Mouse (Mus musculus) stomach, embryonic 14.5 days (tissue): ENCODE results near the gene Opn1mw. TPM values are rescaled to one million over a fixed set of nuclear protein-coding genes. Genes with fewer than 3 reads are reported as not detected.

Experiments used
- ATAC-seq: fragments of 200-750 bp; cut with Nextera tagmentation; 2 replicates; pipeline ENCODE4 v1.8.0; 2017; ENCODE audit warnings: low read depth, moderate TSS enrichment; ENCODE audit not compliant: insufficient number of reproducible peaks, insufficient read depth, low FRiP score
- H3K27ac ChIP-seq: fragments of 300-500 bp; sonication (generic); 2 replicates; pipeline ENCODE4 v1.5.1; 2014; ENCODE audit warnings: mild to moderate bottlenecking, low read length, moderate library complexity, mixed read lengths
- H3K27me3 ChIP-seq: fragments of 300-500 bp; sonication (generic); 2 replicates; pipeline ENCODE4 v1.6.1; 2014; ENCODE audit warnings: low read length, control low read depth, mixed read lengths; ENCODE audit not compliant: control insufficient read depth, insufficient read depth
- H3K36me3 ChIP-seq: fragments of 300-500 bp; sonication (generic); 2 replicates; pipeline ENCODE4 v1.6.1; 2014; ENCODE audit warnings: mild to moderate bottlenecking, control low read depth, low read length, moderate library complexity, mixed read lengths; ENCODE audit not compliant: control insufficient read depth, insufficient read depth
- H3K4me1 ChIP-seq: fragments of 300-500 bp; sonication (generic); 2 replicates; pipeline ENCODE4 v1.6.1; 2014; ENCODE audit warnings: low read length, control low read depth, mixed read lengths; ENCODE audit not compliant: control insufficient read depth, insufficient read depth
- H3K4me2 ChIP-seq: fragments of 300-500 bp; sonication (generic); replicated peaks from 2 replicates; pipeline ENCODE4 v1.6.1; 2014; ENCODE audit warnings: low read depth, low read length, control low read depth
- H3K4me3 ChIP-seq: fragments of 300-500 bp; sonication (generic); 2 replicates; pipeline ENCODE4 v1.5.1; 2014; ENCODE audit warnings: low read depth, low read length, control low read depth
- H3K9ac ChIP-seq: fragments of 300-500 bp; sonication (generic); replicated peaks from 2 replicates; pipeline ENCODE4 v1.6.1; 2014; ENCODE audit warnings: low read depth, mild to moderate bottlenecking, control low read depth, low read length, moderate library complexity, mixed read lengths
- H3K9me3 ChIP-seq: fragments of 300-500 bp; sonication (generic); 2 replicates; pipeline ENCODE4 v1.6.1; 2016; ENCODE audit warnings: low read depth, low read length, control low read depth; ENCODE audit not compliant: control insufficient read depth
- WGBS: fragments of 180-500 bp; shearing (Covaris S2); extraction: QIAGEN DNeasy Blood & Tissue Kit; methylation state at CpG from one replicate; pipeline ENCODE4 v1.1.7; 2014; 5-methylcytosine and 5-hydroxymethylcytosine counted together
- polyA plus RNA-seq: library from polyadenylated mRNA; unstranded; fragments of >200 nt; fragmentation: Nextera tagmentation; extraction: Ambion mirVana; gene quantifications from 2 replicates; pipeline ENCODE4 v1.2.1, GENCODE M21; 2014

Gene Opn1mw
- not detected in 2 replicates for polyA plus RNA-seq

- Histone ChIP-seq H3K4me3 (no peak within 1 kb of the TSS), H3K36me3 (no peaks in the 10 kb centered on the region), H3K4me2 (no peak within 1 kb of the TSS), H3K27me3 (no peaks in the 10 kb centered on the region), H3K9me3 (no peaks in the 10 kb centered on the region), H3K9ac (no peak within 1 kb of the TSS), H3K4me1 (no peaks in the 10 kb centered on the region), H3K27ac (no peak within 1 kb of the TSS)
- ATAC-seq: no peak
Measured at GRCm38 (mm10) chrX:74127164-74127563, at the start of gene Opn1mw. TSS of gene Opn1mw (plus strand) at chrX:74127464.

GRCm38 (mm10) chrX:74084276-74084837, 42.9 kb upstream of the Opn1mw start:
- Histone ChIP-seq H3K4me2 (peak overlapping the region; percentile 55), H3K4me1 (no peaks in the 10 kb centered on the region), H3K36me3 (no peaks in the 10 kb centered on the region), H3K27ac (peak overlapping the region; percentile 91; the same call in 1 of the 2 replicates), H3K27me3 (no peaks in the 10 kb centered on the region), H3K9ac (peak overlapping the region; percentile 18; the same call in 1 of the 2 replicates), H3K4me3 (peak overlapping the region; percentile 56), H3K9me3 (no peaks in the 10 kb centered on the region)
- WGBS: 22% methylated on average over 17 of the region's 17 CpGs
- ATAC-seq: no peak

GRCm38 (mm10) chrX:74084946-74085498, 42.2 kb upstream of the Opn1mw start:
- peak; percentile 70 for ATAC-seq
- Histone ChIP-seq H3K4me1 (no peaks in the 10 kb centered on the region), H3K27ac (peak overlapping the region; percentile 91), H3K9ac (peak overlapping the region; percentile 55), H3K4me2 (peak overlapping the region; percentile 55), H3K9me3 (no peaks in the 10 kb centered on the region), H3K27me3 (no peaks in the 10 kb centered on the region), H3K4me3 (peak overlapping the region; percentile 56), H3K36me3 (no peaks in the 10 kb centered on the region)
- WGBS: 19% methylated on average over 45 of the region's 56 CpGs

GRCm38 (mm10) chrX:74085601-74086038, 41.6 kb upstream of the Opn1mw start:
- no peaks in the 10 kb centered on the region for H3K27me3 ChIP-seq
- peak; percentile 99 for ATAC-seq
- WGBS: 23% methylated on average over 22 of the region's 27 CpGs
- H3K9me3 ChIP-seq: no peaks in the 10 kb centered on the region
- peak overlapping the region; percentile 56 for H3K4me3 ChIP-seq
- no peaks in the 10 kb centered on the region for H3K4me1 ChIP-seq
- peak overlapping the region; percentile 91; the same call in 1 of the 2 replicates for H3K27ac ChIP-seq
- no peak overlapping the region for H3K9ac ChIP-seq
- H3K4me2 ChIP-seq: peak overlapping the region; percentile 28
- no peaks in the 10 kb centered on the region for H3K36me3 ChIP-seq

- no peaks in the 10 kb centered on the region for H3K36me3 ChIP-seq
- H3K9ac ChIP-seq: no peak overlapping the region
- H3K4me3 ChIP-seq: no peak overlapping the region
- 69% methylated on average over 1 of the region's 1 CpGs for WGBS
- H3K9me3 ChIP-seq: no peaks in the 10 kb centered on the region
- ATAC-seq: no peak
- H3K27me3 ChIP-seq: no peaks in the 10 kb centered on the region
- H3K4me1 ChIP-seq: no peaks in the 10 kb centered on the region
- no peak overlapping the region for H3K4me2 ChIP-seq
- no peak overlapping the region for H3K27ac ChIP-seq
Measured at GRCm38 (mm10) chrX:74095130-74095529, 32.1 kb upstream of the Opn1mw start.

GRCm38 (mm10) chrX:74103457-74104188, 23.6 kb upstream of the Opn1mw start:
- Histone ChIP-seq H3K27me3 (no peaks in the 10 kb centered on the region), H3K4me2 (no peak overlapping the region), H3K4me1 (no peaks in the 10 kb centered on the region), H3K27ac (no peak overlapping the region), H3K9ac (no peak overlapping the region), H3K36me3 (no peaks in the 10 kb centered on the region), H3K9me3 (no peaks in the 10 kb centered on the region), H3K4me3 (no peak overlapping the region)
- ATAC-seq: no peak
- 66% methylated on average over 4 of the region's 4 CpGs for WGBS

GRCm38 (mm10) chrX:74105916-74106315, 21.3 kb upstream of the Opn1mw start:
- WGBS: 50% methylated on average over 2 of the region's 2 CpGs

GRCm38 (mm10) chrX:74108747-74109146, 18.5 kb upstream of the Opn1mw start:
- 48% methylated on average over 3 of the region's 3 CpGs for WGBS
- no peak for ATAC-seq
- Histone ChIP-seq H3K9me3 (no peaks in the 10 kb centered on the region), H3K4me2 (no peak overlapping the region), H3K4me3 (no peak overlapping the region), H3K36me3 (no peaks in the 10 kb centered on the region), H3K9ac (no peak overlapping the region), H3K27ac (no peak overlapping the region), H3K4me1 (no peaks in the 10 kb centered on the region), H3K27me3 (no peaks in the 10 kb centered on the region)

More at GRCm38 (mm10) chrX:74105916-74106315, 21.3 kb upstream of the Opn1mw start:
- ATAC-seq: no peak
- no peak overlapping the region for H3K4me3 ChIP-seq
- no peaks in the 10 kb centered on the region for H3K9me3 ChIP-seq
- no peak overlapping the region for H3K4me2 ChIP-seq
- no peaks in the 10 kb centered on the region for H3K36me3 ChIP-seq
- H3K4me1 ChIP-seq: no peaks in the 10 kb centered on the region
- no peak overlapping the region for H3K9ac ChIP-seq
- no peaks in the 10 kb centered on the region for H3K27me3 ChIP-seq
- H3K27ac ChIP-seq: no peak overlapping the region
